Mouse (Mus musculus): Measurements from ENCODE around the gene Tmcc3.
"Not testable (repeated sequence)": the region's sequence is repeated elsewhere in the genome, so short reads cannot be mapped to it uniquely, and the experiment has no call there.

Gene Tmcc3

DNA sequence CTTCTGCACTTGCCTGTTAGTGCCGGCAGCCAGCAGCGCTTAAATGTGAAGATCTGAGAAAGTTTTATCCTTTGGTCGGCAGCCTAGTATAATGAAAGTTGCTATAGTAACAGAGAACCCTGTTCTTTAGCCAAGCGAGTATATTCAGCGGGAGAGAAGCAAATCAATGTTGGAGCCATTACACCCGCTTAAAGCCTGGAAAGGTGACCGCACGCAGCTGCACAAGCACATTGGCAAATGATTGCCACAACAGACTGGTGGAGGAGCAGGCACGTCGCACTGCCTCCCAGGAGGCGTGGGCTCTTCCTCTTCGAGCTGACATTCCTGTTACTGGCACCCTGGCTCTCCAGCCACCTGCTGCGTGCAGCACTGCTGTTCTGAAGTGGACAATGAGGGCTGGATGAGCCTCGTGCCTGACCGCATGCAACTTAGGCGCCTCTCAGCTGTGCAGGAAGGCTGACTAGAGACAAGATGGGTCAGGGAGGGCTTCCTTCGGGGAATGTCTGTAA, 273.2 kb downstream of the Tmcc3 start:
- no peak for DNase-seq (ENCODE audit: low spot score)

DNA sequence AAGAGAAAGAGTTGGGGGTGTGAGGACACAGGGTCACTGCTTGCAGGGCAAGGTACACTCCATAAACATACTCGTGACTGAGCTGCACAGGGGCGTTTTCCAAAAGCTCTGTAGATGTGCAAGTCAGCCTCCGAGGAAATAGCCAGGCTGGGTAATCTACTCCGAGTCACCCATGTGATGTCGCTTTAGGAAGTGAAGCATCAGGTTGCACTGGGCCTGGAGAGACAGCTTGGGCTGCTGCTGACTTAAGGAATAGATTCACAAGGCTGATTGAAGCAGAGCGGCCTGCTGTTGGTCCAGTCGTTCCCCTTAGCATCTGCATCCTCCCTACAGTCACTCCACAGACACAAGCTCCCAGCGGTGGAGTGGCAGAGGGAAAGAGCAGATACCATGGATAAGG, 274.1 kb downstream of the Tmcc3 start:
- no peak for DNase-seq (ENCODE audit: low spot score)

- DNase-seq (ENCODE audit: low spot score), result no peak
Observed at GRCm38 (mm10) chr10:94588976-94589375, 277.2 kb downstream of the Tmcc3 start.

DNA sequence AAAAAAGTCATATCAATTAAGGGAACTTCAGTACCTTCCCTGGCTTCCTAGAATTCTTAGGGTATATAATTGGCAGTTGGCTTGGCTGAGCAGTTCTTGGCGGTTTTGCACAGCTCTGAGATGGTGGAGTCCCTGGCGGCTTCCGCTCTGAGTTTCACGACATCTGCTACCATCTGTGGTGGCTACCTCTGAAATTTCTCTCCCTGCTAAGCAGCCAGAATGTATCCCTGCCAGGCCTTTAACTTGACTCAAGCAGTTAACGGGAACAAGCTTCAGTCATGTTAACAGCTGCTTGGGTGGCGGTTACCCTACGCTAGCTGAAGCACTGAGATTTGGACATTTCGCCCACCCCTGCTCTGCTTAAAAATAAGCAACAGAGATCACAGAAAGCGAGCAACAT, 284.0 kb downstream of the Tmcc3 start:
- DNase-seq (ENCODE audit: low spot score), result no peak

- not testable (repeated sequence) for DNase-seq (ENCODE audit: low spot score)
Observed at GRCm38 (mm10) chr10:94599846-94600245, 288.1 kb downstream of the Tmcc3 start.

DNA sequence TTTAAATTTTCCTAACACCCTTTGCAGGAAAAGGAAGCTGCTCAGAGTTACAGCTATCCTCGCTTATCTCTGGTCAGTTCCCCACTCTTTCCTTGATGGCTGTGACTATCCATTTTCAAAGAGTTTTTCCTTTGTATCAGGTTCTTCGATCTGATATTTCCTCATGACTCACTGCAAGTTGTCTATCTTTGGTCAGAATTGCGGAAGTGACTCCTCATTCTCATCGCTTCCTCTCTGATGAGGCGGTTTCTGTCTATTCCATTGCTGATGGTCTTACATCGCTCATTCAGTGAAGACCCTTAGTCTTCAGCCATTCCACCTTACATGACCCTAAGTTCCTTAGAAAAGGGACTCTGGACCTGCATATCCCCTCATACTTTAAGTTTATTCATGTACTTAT, 289.3 kb downstream of the Tmcc3 start:
- no peak for DNase-seq (ENCODE audit: low spot score)

DNA sequence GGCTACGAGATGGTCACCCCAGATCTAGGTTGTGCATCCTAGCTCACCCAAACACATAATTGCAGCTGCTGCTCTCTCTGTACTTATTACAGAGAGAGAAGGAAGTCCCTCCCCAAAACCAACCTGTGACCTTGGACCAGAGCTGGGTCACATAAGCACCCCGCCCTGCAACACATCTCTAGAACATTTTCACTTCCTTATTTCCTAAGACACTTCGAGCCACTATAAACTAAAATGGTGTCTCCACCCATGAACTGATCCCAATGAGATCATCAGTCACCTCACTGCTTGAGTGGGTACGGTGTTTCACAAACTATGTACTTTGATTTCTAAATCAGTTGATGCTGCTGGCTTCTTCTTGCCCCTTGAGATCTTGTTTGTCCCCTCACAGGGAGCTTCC, 293.7 kb downstream of the Tmcc3 start:
- DNase-seq (ENCODE audit: low spot score), result no peak

GRCm38 (mm10) chr10:94609309-94609777, 297.6 kb downstream of the Tmcc3 start:
- DNase-seq (ENCODE audit: low spot score), result peak; percentile 40

DNA sequence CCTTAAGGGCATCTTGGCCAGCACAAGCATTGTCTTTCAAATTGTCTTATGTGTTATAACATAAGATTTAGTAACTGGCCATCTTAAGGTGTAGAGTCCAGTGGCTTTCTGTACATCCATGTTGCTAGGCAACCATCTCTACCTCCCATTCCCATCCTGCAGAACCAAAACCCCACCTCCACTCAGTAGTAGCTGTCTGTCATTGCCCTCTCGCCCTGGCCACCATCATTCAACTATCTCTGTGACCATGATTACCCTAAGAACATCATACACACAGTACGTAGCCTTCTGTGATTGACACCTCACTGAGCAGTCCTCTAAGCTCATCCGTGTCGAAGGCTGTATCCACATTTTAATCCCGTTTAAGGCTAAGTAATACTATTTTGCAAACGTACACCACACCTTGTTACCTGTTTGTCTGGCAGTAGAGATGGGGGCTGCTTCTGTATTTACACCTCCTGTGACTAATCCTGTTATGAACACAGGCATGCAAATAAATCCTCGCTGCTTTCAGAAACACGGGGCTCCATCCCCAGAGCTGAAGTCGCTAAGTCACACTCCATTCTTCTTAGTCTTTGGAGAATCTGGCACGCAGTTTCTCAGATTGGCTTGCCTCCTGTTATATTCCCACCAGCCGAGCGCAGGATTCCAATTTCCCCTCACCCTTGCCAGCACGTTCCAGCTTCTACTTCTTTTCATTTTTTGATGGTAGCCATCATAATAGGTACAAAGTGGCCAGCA, 299.6 kb downstream of the Tmcc3 start:
- DNase-seq (ENCODE audit: low spot score), result no peak

DNA sequence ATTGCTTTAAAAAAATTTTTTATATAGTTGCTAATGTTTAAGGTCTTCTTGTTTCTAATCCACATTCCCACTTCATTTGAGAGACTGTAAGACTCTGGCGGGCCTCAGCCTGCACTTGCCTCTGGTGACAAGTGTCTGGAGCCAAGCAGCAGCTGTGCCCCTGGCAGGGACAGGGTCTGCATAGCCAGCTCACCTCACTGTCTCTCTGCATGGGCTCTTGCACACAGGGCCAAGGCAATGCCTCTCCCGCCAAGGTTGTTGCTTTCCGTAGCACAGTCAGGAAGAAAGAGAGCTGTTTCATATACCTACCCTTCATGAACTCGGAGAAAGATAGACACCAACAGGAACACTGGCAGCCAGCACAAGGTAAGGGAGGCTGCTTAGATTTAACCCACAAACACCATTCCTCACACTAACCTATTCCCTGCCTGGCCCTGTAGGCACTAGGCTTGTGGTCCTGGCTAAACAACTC, 300.3 kb downstream of the Tmcc3 start:
- DNase-seq (ENCODE audit: low spot score), result no peak

GRCm38 (mm10) chr10:94619586-94619985, 307.8 kb downstream of the Tmcc3 start:
- DNase-seq (ENCODE audit: low spot score), result no peak

DNA sequence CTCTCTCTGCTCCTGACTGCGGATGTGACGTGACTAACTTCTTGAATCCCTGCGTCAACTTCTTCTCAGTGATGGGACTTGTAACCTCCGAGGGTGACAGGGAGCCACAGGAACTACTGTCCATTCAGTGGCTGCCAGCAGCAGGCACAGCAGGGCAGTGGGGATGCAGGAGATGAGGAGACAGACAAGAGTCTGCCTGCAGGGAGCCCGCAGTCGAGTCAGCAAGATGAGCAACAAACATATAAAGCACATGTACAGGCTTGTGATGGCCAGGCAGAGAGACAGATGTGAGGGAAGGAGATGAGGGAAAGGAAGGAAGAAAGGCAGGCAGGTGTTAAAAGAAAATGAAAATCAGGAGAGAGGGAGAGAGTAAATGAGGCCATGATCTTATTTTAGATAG, 308.8 kb downstream of the Tmcc3 start:
- no peak for DNase-seq (ENCODE audit: low spot score)

DNA sequence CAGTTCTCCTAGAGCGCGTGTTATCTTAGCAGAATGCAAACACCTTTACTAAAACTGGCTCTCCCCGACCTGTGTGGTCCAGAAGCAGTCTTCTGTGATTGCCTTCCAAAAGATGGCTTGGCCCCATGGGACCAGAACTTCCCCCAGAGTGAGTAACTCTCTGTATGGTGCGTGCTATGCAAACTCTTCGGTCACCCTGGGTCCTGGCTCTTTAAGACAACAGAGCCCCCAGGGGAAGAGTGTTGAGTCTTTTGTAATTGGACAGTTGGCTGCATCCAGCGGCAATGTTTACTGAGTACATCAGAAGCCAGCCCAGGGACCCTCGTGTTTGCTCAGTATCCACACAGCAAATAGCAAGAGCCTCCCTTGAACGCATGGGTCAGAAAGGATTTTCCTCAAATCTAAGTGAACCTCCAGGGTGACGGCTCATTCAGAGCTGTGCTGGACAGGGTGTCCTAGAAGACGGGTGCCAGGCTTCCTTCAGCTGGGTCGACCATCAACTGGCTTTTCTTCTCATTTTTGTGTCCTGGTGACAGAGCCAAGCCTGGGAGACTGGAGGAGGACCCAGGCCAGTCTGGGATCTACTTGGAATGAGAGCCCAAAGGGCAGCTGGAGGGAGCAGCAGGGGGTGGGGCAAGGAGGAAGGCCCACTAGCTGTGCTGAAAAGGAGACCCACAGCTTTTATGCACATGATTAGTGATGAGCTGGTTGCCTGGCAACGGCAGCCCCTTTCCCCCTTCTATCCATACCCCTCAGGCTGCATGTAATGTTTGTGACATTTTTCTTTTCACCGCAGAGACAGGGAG, 309.9 kb downstream of the Tmcc3 start:
- no peak for DNase-seq (ENCODE audit: low spot score)

DNA sequence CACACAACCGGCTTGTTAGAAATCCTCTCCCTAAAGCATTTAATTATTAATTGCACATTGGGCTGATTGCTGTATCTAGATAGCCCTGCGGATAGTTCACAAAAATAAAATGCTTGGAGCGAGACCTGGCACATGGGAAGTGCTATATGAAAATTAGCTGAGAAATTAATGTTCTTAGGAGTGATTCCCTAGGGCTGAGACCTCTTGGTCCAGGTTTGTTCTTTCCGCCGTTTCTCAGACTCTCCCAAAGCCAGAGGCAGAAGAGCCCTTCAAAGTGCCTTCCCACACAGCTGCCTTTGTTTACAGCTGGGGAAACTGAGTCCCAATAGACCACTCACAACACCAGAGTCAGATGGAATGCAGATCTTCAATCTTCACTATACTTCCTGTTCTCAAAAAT, 310.5 kb downstream of the Tmcc3 start:
- no peak for DNase-seq (ENCODE audit: low spot score)

DNA sequence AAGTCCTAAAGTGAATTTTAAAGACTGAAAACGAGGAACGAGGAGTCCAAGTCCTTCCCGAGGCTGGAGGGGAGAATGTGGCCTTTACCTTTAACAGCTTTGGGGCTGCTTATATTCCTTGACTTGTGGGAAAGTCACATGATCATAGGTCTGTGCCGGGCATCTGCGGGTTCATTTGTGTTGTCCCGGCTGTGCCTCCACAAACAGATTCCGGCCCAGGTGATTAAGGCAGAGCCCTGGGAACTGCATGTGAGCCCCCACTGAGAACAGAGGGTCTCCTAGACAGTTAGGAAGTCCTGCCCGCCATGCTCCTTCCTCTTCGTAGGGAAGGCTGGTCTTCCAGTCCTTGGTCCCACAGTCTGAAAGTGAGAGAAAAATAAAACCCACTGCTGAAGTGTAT, 311.1 kb downstream of the Tmcc3 start:
- no peak for DNase-seq (ENCODE audit: low spot score)

DNA sequence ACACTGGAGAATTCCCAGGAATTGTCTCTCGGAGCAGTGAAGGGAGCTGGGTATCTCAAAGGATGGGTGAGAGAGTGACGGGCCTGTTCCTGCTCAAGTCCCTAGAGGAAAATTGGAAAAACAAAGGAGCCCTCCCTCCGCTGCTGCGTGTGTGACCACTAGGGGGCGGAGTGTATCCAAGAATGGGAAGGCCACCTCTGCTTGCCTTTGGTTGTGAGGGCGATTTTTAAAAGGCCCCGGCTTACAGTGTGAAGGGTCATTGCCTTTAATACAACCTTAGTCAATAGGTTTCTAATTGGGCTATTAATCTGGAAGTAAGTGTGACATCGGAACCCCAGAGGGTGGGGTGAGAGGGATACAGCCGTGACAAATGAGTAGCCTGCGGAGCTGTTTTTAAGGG, 311.9 kb downstream of the Tmcc3 start:
- peak; percentile 56 for DNase-seq (ENCODE audit: low spot score)

DNA sequence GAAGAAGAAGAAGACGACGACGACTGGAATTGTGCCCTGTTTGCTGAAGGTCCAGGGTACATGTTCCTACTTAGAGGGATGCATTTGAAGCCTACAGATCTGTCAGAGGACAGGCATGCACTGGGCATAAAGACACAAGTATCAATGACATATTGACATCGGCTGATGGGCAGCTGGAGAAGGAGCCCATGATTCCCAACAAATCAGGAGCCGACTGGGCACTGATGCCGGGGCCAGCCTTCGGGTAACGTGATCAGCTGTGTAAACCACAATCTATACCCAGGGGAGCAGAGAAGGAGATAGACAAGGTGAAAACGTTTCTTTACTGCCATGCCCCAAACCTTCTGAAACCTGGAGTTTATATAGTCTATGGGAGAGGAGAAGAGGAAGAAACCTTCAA, 313.3 kb downstream of the Tmcc3 start:
- DNase-seq (ENCODE audit: low spot score), result no peak

DNA sequence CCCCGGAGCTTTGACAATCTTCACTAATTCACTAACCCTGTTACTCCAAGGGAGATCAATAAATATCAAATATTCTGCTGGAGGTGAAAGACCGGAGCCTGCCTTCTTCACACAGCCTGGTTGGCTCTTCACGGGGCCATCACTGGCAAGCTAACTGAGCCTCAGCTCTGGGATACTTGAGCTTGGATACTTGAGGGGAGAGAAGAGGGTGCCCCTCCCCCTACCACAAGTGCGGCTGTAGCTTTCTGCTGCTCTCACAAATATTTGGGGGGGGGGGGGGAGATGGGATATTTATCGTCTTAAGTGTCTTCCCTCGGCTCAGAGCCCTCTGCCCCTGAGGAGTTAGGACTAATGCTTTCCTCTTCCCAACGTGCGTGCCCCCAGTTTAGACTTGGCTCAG, 313.9 kb downstream of the Tmcc3 start:
- DNase-seq (ENCODE audit: low spot score), result no peak

DNA sequence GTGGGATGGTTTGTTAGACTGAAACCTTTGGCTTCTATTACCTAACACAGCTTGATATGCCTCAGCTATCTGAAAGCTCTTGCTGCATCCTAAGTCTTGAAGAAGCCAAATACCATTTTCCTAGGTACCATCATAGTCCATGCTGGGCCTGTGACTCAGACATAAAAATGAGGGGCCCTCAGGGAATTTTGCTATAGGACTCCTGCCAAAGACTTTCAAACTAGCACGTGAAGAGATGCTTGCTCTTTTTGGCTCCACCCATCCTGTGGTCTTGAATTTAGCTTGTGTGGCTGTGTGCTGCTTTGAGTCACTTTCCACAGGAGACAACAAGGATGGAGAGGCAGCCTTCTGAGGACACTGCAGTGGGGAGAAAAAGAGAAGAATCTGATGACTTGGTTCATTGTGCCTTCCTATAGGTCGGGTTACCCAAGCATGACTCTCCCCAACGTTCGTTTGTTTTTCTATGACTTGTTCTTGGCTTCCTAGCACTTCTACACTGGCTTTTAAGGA, 319.1 kb downstream of the Tmcc3 start:
- no peak for DNase-seq (ENCODE audit: low spot score)

DNA sequence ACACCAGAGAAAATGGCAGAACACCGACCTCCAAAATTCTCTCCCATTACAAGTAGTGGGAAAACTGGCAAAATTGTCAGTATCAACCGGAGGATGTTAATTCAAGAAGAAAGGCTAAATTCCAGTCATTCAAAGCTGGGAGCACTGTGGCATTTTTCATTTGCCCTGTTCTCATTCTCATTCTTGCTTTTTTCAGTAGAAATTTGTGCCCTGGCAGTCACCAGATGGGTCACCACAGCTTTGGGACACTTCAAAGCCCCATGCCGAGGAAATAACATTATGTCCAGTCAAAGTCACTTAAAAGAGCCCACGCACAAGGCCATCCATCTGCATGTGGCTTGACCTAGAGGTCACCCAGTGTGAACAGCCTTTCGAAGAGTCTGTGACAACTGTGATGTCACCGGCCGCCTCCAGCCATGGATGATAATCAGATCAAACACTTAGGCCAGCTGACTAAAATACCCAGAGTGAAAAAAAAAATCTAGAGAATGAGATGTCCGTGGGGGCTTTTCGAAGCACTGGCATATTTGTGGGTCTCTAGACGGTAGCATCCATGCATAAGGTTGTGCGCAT, 319.9 kb downstream of the Tmcc3 start:
- DNase-seq (ENCODE audit: low spot score), result no peak

- no peak for DNase-seq (ENCODE audit: low spot score)
Observed at GRCm38 (mm10) chr10:94632245-94632644, 320.5 kb downstream of the Tmcc3 start.

GRCm38 (mm10) chr10:94638599-94638998, 326.9 kb downstream of the Tmcc3 start:
- no peak for DNase-seq (ENCODE audit: low spot score)

GRCm38 (mm10) chr10:94639281-94639680, 327.5 kb downstream of the Tmcc3 start:
- DNase-seq (ENCODE audit: low spot score), result no peak
